Mouse (Mus musculus) urinary bladder, postnatal 14 days (tissue): ENCODE measurements at regions not wholly inside any gene's neighbourhood (a gene's known extent, or its start where the extent isn't known, plus 50 kb on each side); places are given as distances from the start of the nearest gene placed in this dataset.
A peak's percentile ranks its signal among the peaks of the same experiment; 100 is the strongest.
"Not testable (repeated sequence)": the region's sequence is repeated elsewhere in the genome, so short reads cannot be mapped to it uniquely, and the experiment has no call there.

Experiments
- DNase-seq: peaks from one replicate; pipeline ENCODE4 v3.0.0; 2021; ENCODE audit warnings: low spot score

GRCm38 (mm10) chr6:3201507-3201906, 197.9 kb downstream of the Samd9l start:
- DNase-seq, result not testable (repeated sequence)

- no peak for DNase-seq
Measured at GRCm38 (mm10) chr6:3201107-3201506, 198.3 kb downstream of the Samd9l start.

- DNase-seq, result peak; percentile 73
Measured at GRCm38 (mm10) chr6:3200586-3200985, 198.8 kb downstream of the Samd9l start.

- not testable (repeated sequence) for DNase-seq
Measured at GRCm38 (mm10) chr6:3192424-3192820, 206.9 kb downstream of the Samd9l start.

GRCm38 (mm10) chr6:3191695-3192423, 207.5 kb downstream of the Samd9l start:
- not testable (repeated sequence) for DNase-seq

DNA sequence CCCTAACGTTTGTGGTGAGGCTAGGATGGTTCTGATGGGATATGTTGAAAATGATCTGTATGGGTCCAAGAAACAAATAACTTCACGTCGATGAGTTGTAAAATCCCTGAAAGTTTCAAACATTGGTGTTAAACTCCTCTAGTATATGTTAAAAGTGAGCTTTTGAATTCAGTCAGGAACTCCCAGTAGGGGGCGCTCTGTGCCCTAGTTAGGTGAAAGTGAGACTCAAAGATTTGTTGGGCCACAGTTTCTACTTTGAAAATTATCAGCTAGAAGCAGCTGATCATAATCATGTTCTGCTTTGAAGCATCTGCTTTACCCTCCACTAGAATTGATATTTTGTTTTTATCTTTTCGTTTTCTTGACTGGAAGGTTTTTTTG, 215.6 kb downstream of the Samd9l start:
- peak; percentile 81 for DNase-seq

GRCm38 (mm10) chr6:3182889-3183818, 216.2 kb downstream of the Samd9l start:
- peak; percentile 77 for DNase-seq

DNA sequence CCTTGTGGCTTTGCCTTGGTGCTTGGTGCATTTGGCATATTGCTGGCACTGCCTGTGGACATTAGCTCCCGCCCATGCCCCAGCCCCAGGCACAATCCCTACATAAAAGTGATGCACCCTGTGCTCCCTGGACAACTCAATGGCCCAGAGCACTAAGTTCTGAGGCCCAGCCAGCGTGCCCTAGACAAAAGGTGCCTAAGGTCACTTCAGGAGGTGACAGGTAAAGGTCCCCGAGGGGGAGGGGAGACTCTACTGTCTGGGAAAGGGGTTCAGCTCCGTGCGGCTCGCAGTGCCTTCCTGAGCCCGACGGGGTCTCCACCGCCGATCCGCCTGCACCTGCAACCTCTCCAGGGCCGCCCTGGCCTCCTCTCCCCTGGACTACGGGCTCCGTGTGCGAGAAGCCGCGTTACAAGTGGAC, 216.9 kb downstream of the Samd9l start:
- not testable (repeated sequence) for DNase-seq

GRCm38 (mm10) chr6:3179603-3180348, 219.6 kb downstream of the Samd9l start:
- not testable (repeated sequence) for DNase-seq

DNA sequence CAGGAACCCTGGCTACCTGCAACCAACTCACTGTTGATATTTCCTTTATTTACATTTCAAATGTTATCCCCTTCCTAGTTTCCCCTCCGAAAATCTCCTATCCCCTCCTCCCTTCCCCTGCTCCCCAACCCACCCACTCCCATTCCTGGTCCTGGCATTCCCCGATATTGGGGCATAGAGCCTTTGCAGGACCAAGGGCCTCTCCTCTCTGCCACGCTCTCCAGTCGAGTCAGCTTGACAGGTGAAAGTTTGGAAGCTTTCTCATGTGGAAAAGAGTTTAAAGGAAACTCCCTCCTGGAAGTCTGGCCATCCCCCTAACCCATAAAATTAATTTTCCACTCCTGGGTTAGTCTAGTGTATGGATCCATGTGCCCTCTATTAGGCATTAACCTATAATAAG, 229.9 kb downstream of the Samd9l start:
- DNase-seq, result not testable (repeated sequence)

GRCm38 (mm10) chr6:3166149-3166548, 233.2 kb downstream of the Samd9l start:
- DNase-seq, result not testable (repeated sequence)

DNA sequence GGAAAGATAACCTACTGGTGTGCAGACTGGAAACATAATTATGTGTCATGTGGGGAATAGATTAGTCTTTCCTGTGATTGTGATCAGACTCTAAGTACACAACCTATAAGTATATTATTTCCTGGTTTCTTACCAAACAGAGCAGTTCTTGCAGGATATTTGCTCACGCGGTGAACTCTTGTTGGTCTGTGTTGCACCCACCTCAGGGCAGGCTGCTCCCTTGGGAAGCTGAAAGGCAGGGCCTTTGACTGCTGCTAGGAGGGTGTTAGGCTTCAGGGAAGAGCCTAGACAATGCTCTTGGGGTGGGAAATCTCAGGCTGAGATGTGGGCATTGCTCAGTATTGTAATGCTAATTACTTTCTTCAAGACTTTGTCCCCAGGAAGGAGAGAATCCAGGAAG, 247.5 kb downstream of the Samd9l start:
- not testable (repeated sequence) for DNase-seq

- DNase-seq, result peak; percentile 7
Measured at GRCm38 (mm10) chr6:3137823-3138222, 261.5 kb downstream of the Samd9l start.

DNA sequence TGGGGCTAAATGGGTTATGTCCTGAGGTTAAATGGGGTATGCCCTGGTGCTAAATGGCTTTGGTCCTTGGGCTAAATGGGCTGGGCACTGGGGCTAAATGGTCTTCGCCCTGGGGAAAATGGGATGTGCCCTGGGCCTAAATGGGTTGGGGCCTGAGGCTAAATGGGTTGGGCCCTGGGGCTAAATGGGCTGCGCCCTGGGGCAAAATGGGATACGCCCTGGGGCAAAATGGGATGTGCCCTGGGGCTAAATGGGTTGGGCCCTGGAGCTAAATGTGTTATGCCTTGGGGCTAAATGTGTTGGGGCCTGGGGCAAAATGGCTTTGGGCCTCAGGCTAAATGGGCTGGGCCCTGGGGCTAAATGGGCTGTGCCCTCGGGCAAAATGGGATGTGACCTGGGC, 265.6 kb downstream of the Samd9l start:
- not testable (repeated sequence) for DNase-seq

GRCm38 (mm10) chr6:3116296-3116695, 283.1 kb downstream of the Samd9l start:
- not testable (repeated sequence) for DNase-seq
